Mouse (Mus musculus) right cerebral cortex, adult 18-20 months (tissue): Measurements from ENCODE around the gene Tmed4.
"Not testable (repeated sequence)": the region's sequence is repeated elsewhere in the genome, so short reads cannot be mapped to it uniquely, and the experiment has no call there.

Experiments
- DNase-seq: peaks from one replicate; pipeline ENCODE4 v3.0.0; 2022; ENCODE audit warnings: mixed read lengths

Tmed4 gene

GRCm38 (mm10) chr11:6267320-6268254 lies 7.1 kb downstream of the Tmed4 start, which contains the start of gene Ddx56:
Gene Ddx56 (minus strand): TSS chr11:6267772.
- peak; percentile 94 for DNase-seq

GRCm38 (mm10) chr11:6266621-6267020 lies 8.0 kb downstream of the Tmed4 start:
- DNase-seq = no peak

GRCm38 (mm10) chr11:6261434-6262082 lies 13.1 kb downstream of the Tmed4 start:
- peak; percentile 66 for DNase-seq

- no peak for DNase-seq
Measured at GRCm38 (mm10) chr11:6259413-6259812, 15.3 kb downstream of the Tmed4 start.

- DNase-seq = no peak
Measured at GRCm38 (mm10) chr11:6256490-6257072, 18.1 kb downstream of the Tmed4 start.

- DNase-seq = not testable (repeated sequence)
Measured at GRCm38 (mm10) chr11:6254602-6255001, 20.1 kb downstream of the Tmed4 start.

GRCm38 (mm10) chr11:6252824-6253223 lies 21.8 kb downstream of the Tmed4 start:
- no peak for DNase-seq

- DNase-seq = no peak
Measured at GRCm38 (mm10) chr11:6252248-6252647, 22.4 kb downstream of the Tmed4 start.

GRCm38 (mm10) chr11:6244707-6245106 lies 30.0 kb downstream of the Tmed4 start:
- DNase-seq = no peak

- DNase-seq = no peak
Measured at GRCm38 (mm10) chr11:6233025-6233424, 41.6 kb downstream of the Tmed4 start.

- DNase-seq = no peak
Measured at GRCm38 (mm10) chr11:6230012-6230411, 44.7 kb downstream of the Tmed4 start, which contains the start of gene Npc1l1. Gene Npc1l1 (minus strand): TSS chr11:6230143.

GRCm38 (mm10) chr11:6224541-6225229 lies 50.0 kb downstream of the Tmed4 start:
- peak; percentile 75 for DNase-seq

GRCm38 (mm10) chr11:6222187-6222586 lies 52.5 kb downstream of the Tmed4 start:
- no peak for DNase-seq
